Mouse (Mus musculus): ENCODE results near the gene Tubb4b. TPM values are rescaled to one million over a fixed set of nuclear protein-coding genes. Genes with fewer than 3 reads are reported as not detected.

Tubb4b gene
- polyA plus RNA-seq, 2 experiments = 561 to 676 TPM

DNA sequence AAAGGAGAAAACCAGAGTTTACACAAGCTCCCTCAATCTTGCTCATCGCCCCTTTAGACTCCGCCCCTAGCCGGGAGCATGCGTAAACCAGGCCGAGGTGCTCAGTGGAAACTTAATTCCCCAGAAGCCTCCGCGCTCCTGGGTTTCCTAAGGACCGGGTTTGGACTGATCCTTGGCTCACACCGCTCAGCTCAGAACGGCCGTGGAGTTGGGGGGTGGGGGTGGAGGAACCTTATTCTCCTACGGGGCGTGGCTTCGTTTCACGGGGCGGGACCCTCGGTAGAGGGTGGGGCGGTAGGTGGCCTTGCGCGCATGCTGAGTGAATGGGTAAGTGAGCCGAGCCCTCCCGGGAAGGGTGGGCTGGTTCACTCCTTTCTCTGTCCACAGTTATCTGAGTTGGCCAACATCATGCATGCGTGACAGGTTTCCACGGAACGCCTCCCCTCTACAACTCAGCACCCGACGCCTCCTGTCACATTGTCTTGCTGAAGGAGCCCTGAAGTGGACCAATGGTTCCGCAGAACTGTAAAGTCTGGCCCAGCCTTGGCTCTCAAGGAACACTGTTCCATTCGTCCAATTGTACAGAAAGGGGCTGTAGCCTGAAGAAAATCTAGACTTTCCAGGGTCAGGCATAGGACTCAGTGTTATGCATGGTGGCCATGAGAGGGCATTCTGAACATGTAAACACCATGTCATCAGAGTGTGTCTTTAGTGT is 16.4 kb upstream of the Tubb4b start:
- Histone ChIP-seq H3K4me2 (ENCODE audit: low read depth) (peak overlapping the region; percentile 75), H3K9ac (replicated peaks) (peak overlapping the region; percentile 32), H3K4me1 (replicated peaks; ENCODE audit: control insufficient read depth in 2 of 2, insufficient read depth in 2 of 2, low read length in 1 of 2) (peaks cover 4 to 17% of the 10 kb centered on the region in 2 experiments), H3K4me3 (ENCODE audit: insufficient read depth in 1 of 2, low read depth in 2 of 2, low read length in 2 of 2) (peak overlapping the region; percentile 49 to 57), H3K36me3 (replicated peaks; ENCODE audit: control insufficient read depth, insufficient read depth, low read depth) (no peaks in the 10 kb centered on the region), H3K9me3 (ENCODE audit: control insufficient read depth, low read length) (no peaks in the 10 kb centered on the region), H3K27me3 (ENCODE audit: control insufficient read depth, insufficient read depth, low read length) (peaks cover 22% of the 10 kb centered on the region), H3K27ac (no peak overlapping the region)
- TF ChIP-seq EP300 (IDR thresholded peaks at IDR 0.05; ENCODE audit: low read depth) (no peak), CTCF (IDR thresholded peaks at IDR 0.05; ENCODE audit: low read depth) (no peak)
- ATAC-seq (ENCODE audit: insufficient read depth) (peak; percentile 76), DNase-seq (ENCODE audit: low read depth in 3 of 3, low spot score in 3 of 3) (peak; percentile 45 to 52 (median 47))
- WGBS (ENCODE audit: insufficient replicate concordance) = 2% methylated on average over 29 of the region's 29 CpGs

DNA sequence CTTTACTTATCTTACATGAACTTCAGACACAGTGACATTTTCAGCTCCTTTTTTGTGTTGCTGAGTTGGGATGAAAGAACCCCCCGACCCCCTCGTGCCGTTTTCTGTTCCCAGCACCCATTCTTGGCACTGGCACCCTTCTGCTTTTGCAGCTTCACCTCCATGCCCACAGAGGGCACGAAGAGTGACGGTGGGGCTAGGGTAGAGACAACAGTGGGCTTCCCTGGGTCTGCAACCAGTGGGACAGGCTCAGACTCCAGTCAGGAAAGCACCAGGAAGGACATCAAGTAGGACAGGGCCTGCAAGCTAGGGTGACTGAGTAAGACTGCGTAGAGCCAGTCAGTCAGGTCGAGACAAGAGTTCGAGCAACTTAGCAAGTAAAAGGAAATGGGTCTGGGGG is 15.8 kb upstream of the Tubb4b start:
- TF ChIP-seq EP300 (IDR thresholded peaks at IDR 0.05; ENCODE audit: low read depth) (no peak), CTCF (IDR thresholded peaks at IDR 0.05; ENCODE audit: low read depth) (no peak)
- H3K36me3 ChIP-seq (replicated peaks; ENCODE audit: control insufficient read depth, insufficient read depth, low read depth) = no peaks in the 10 kb centered on the region
- H3K9me3 ChIP-seq (ENCODE audit: control insufficient read depth, low read length) = no peaks in the 10 kb centered on the region
- WGBS (ENCODE audit: insufficient replicate concordance) = 48% methylated on average over 8 of the region's 8 CpGs
- DNase-seq (ENCODE audit: low read depth in 3 of 3, low spot score in 3 of 3) = no peak
- peaks cover 4 to 17% of the 10 kb centered on the region in 2 experiments for H3K4me1 ChIP-seq (replicated peaks; ENCODE audit: control insufficient read depth in 2 of 2, insufficient read depth in 2 of 2, low read length in 1 of 2)
- peak overlapping the region; percentile 75 for H3K4me2 ChIP-seq (ENCODE audit: low read depth)
- peak overlapping the region; percentile 49 to 57 for H3K4me3 ChIP-seq (ENCODE audit: insufficient read depth in 1 of 2, low read depth in 2 of 2, low read length in 2 of 2)
- no peak overlapping the region for H3K9ac ChIP-seq (replicated peaks)
- H3K27me3 ChIP-seq (ENCODE audit: control insufficient read depth, insufficient read depth, low read length) = peaks cover 22% of the 10 kb centered on the region
- no peak overlapping the region for H3K27ac ChIP-seq
- ATAC-seq (ENCODE audit: insufficient read depth) = no peak

DNA sequence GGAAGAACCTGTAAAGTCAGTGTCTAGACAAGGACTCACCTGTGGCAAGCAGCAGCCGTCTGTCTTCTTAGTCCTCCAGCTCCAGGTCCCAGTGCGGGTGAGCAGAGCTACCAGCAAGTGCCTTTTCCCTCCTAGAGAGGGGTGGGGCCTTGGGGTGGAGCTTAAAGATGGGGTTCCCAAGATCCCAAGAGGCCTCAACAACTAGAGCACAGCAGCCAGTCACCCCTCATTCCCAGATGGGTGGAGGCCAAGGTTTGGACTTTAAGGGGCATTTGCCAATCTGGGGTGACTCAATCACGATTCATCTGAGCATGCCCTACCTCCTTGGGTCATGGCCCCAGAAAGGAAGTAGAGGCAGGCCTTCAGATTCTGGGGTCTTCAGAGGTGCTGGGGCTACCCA is 15.3 kb upstream of the Tubb4b start:
- no peaks in the 10 kb centered on the region for H3K36me3 ChIP-seq (replicated peaks; ENCODE audit: control insufficient read depth, insufficient read depth, low read depth)
- H3K9ac ChIP-seq (replicated peaks) = no peak overlapping the region
- DNase-seq (ENCODE audit: low read depth in 3 of 3, low spot score in 3 of 3) (no peak), ATAC-seq (ENCODE audit: insufficient read depth) (no peak)
- TF ChIP-seq EP300 (IDR thresholded peaks at IDR 0.05; ENCODE audit: low read depth) (no peak), CTCF (IDR thresholded peaks at IDR 0.05; ENCODE audit: low read depth) (no peak)
- H3K9me3 ChIP-seq (ENCODE audit: control insufficient read depth, low read length) = no peaks in the 10 kb centered on the region
- peaks cover 22% of the 10 kb centered on the region for H3K27me3 ChIP-seq (ENCODE audit: control insufficient read depth, insufficient read depth, low read length)
- no peak overlapping the region for H3K4me3 ChIP-seq (ENCODE audit: insufficient read depth in 1 of 2, low read depth in 2 of 2, low read length in 2 of 2)
- peaks cover 4 to 17% of the 10 kb centered on the region in 2 experiments for H3K4me1 ChIP-seq (replicated peaks; ENCODE audit: control insufficient read depth in 2 of 2, insufficient read depth in 2 of 2, low read length in 1 of 2)
- 72% methylated on average over 3 of the region's 3 CpGs for WGBS (ENCODE audit: insufficient replicate concordance)
- no peak overlapping the region for H3K27ac ChIP-seq
- no peak overlapping the region for H3K4me2 ChIP-seq (ENCODE audit: low read depth)

DNA sequence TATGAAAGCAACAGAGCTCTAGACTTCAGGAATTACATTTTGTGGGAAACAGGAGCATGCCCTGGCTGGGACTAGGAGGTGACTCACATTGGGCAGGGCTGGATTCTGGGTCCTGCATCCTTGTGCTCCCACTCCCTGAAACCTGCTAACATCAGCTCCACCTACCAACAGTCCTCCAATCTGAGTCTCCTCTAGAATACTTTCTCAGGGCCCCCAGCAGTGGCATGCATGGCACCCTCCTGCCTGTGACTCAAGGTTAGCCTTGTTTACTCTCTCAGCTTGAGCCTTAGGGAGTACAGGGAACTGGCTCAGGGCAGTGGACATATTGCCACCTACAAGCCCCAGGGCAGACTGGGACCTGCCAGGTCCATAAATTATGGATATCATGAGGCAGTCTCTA is 13.6 kb upstream of the Tubb4b start:
- no peak for DNase-seq (ENCODE audit: low read depth in 3 of 3, low spot score in 3 of 3)
- Histone ChIP-seq H3K4me3 (ENCODE audit: insufficient read depth in 1 of 2, low read depth in 2 of 2, low read length in 2 of 2) (no peak overlapping the region), H3K36me3 (replicated peaks; ENCODE audit: control insufficient read depth, insufficient read depth, low read depth) (no peaks in the 10 kb centered on the region), H3K27me3 (ENCODE audit: control insufficient read depth, insufficient read depth, low read length) (peaks cover 22% of the 10 kb centered on the region), H3K4me2 (ENCODE audit: low read depth) (no peak overlapping the region), H3K9ac (replicated peaks) (no peak overlapping the region), H3K9me3 (ENCODE audit: control insufficient read depth, low read length) (no peaks in the 10 kb centered on the region), H3K4me1 (replicated peaks; ENCODE audit: control insufficient read depth in 2 of 2, insufficient read depth in 2 of 2, low read length in 1 of 2) (peaks cover 4 to 17% of the 10 kb centered on the region in 2 experiments), H3K27ac (no peak overlapping the region)
- ATAC-seq (ENCODE audit: insufficient read depth) = no peak
- no peak for TF ChIP-seq CTCF (IDR thresholded peaks at IDR 0.05; ENCODE audit: low read depth)
- no peak for TF ChIP-seq EP300 (IDR thresholded peaks at IDR 0.05; ENCODE audit: low read depth)

DNA sequence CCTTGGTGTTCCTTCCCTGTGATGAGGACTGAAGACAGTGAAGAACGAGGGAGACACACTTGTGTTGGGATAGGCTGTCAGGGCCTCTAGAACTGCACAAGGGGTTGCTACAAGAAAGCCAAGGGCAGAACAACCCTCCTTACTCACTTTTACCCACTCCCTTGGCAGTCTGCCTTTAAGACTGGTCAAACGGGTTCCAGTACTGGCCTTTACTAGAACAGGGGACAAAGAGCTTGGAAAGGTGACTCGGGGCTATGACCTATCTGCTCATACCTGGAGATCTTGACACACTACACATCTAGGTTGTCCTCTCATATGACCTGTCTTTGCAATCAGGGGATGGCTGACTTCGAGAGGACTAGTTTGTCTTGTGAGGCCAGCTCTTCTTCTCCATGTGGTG is 13.0 kb upstream of the Tubb4b start:
- WGBS (ENCODE audit: insufficient replicate concordance) = 54% methylated on average over 4 of the region's 4 CpGs
- Histone ChIP-seq H3K9ac (replicated peaks) (no peak overlapping the region), H3K4me1 (replicated peaks; ENCODE audit: control insufficient read depth in 2 of 2, insufficient read depth in 2 of 2, low read length in 1 of 2) (peaks cover 4 to 17% of the 10 kb centered on the region in 2 experiments), H3K27ac (no peak overlapping the region), H3K9me3 (ENCODE audit: control insufficient read depth, low read length) (no peaks in the 10 kb centered on the region), H3K4me2 (ENCODE audit: low read depth) (no peak overlapping the region), H3K36me3 (replicated peaks; ENCODE audit: control insufficient read depth, insufficient read depth, low read depth) (no peaks in the 10 kb centered on the region), H3K27me3 (ENCODE audit: control insufficient read depth, insufficient read depth, low read length) (peaks cover 16% of the 10 kb centered on the region), H3K4me3 (ENCODE audit: insufficient read depth in 1 of 2, low read depth in 2 of 2, low read length in 2 of 2) (no peak overlapping the region)
- TF ChIP-seq CTCF (IDR thresholded peaks at IDR 0.05; ENCODE audit: low read depth) (no peak), EP300 (IDR thresholded peaks at IDR 0.05; ENCODE audit: low read depth) (no peak)
- ATAC-seq (ENCODE audit: insufficient read depth) (no peak), DNase-seq (ENCODE audit: low read depth in 3 of 3, low spot score in 3 of 3) (no peak)
